Mouse (Mus musculus): ENCODE measurements around the gene Dip2b.

DNA sequence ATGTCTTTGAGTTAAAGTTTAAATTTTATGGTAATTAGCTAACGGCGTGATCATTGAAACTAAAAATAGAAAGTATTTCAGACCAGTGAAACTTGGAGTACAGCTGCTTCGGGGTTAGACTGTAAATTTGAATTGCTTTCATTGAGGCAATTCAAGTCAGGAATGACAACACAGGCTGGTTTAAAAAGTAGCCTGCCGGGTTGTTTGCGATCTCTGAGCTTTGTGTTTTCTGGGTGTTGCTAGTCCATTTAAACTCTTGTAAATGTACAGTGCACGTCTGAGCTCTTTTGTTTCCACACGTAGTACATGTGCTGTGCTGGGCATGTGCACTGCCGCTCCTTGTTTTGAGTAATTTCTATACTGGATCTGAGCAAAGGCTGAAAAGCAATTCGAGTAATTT lies 28.2 kb downstream of the Dip2b start:
- TF ChIP-seq CTCF (IDR thresholded peaks at IDR 0.05; ENCODE audit: low read depth) (no peak), EP300 (IDR thresholded peaks at IDR 0.05; ENCODE audit: low read depth) (no peak)

All from liver, postnatal 0 days (tissue).